Mouse (Mus musculus) skeletal muscle tissue, adult 2 months (tissue): ENCODE measurements at regions not wholly inside any gene's neighbourhood (a gene's known extent, or its start where the extent isn't known, plus 50 kb on each side); places are given as distances from the start of the nearest gene placed in this dataset.
A peak's percentile ranks its signal among the peaks of the same experiment; 100 is the strongest.

Experiments used
- DNase-seq: peaks from one replicate; pipeline ENCODE4 v3.0.0-alpha.2; 2012; ENCODE audit warnings: low read depth, low spot score

GRCm38 (mm10) chr13:114679703-114680378, 138.2 kb upstream of the Mocs2 start:
- DNase-seq, result no peak

GRCm38 (mm10) chr13:114680379-114680733, 137.7 kb upstream of the Mocs2 start:
- DNase-seq, result peak; percentile 16

- DNase-seq, result peak; percentile 63
Measured at GRCm38 (mm10) chr13:114681196-114681595, 136.8 kb upstream of the Mocs2 start.

- no peak for DNase-seq
Measured at GRCm38 (mm10) chr13:114681887-114682286, 136.1 kb upstream of the Mocs2 start.

GRCm38 (mm10) chr13:114682891-114683290, 135.1 kb upstream of the Mocs2 start:
- no peak for DNase-seq

GRCm38 (mm10) chr13:114684298-114684697, 133.7 kb upstream of the Mocs2 start:
- DNase-seq, result no peak

GRCm38 (mm10) chr13:114685368-114685767, 132.7 kb upstream of the Mocs2 start:
- DNase-seq, result no peak

- no peak for DNase-seq
Measured at GRCm38 (mm10) chr13:114712601-114713000, 105.4 kb upstream of the Mocs2 start.

- DNase-seq, result peak; percentile 66
Measured at GRCm38 (mm10) chr13:114719771-114720170, 98.3 kb upstream of the Mocs2 start.

GRCm38 (mm10) chr13:114726828-114727227, 91.2 kb upstream of the Mocs2 start:
- no peak for DNase-seq

GRCm38 (mm10) chr13:114735066-114735465, 83.0 kb upstream of the Mocs2 start:
- DNase-seq, result no peak

- DNase-seq, result no peak
Measured at GRCm38 (mm10) chr13:114736066-114736465, 82.0 kb upstream of the Mocs2 start.

GRCm38 (mm10) chr13:114742534-114742933, 75.5 kb upstream of the Mocs2 start:
- no peak for DNase-seq

- no peak for DNase-seq
Measured at GRCm38 (mm10) chr13:114745814-114746213, 72.2 kb upstream of the Mocs2 start.

GRCm38 (mm10) chr13:114757459-114757858, 60.6 kb upstream of the Mocs2 start:
- peak; percentile 18 for DNase-seq

- peak; percentile 62 for DNase-seq
Measured at GRCm38 (mm10) chr13:114759886-114760285, 58.1 kb upstream of the Mocs2 start.

GRCm38 (mm10) chr13:114760901-114761300, 57.1 kb upstream of the Mocs2 start:
- peak; percentile 85 for DNase-seq
